Mouse (Mus musculus) CH12.LX (cell line): ENCODE results near the gene Cep63. TPM values are rescaled to one million over a fixed set of nuclear protein-coding genes. Genes with fewer than 3 reads are reported as not detected.

Source experiments
- DNase-seq: peaks from one replicate; pipeline ENCODE4 v3.0.0-alpha.2; 2013; ENCODE audit errors: extremely low read depth
- H3K27ac ChIP-seq: 2 replicates; pipeline ENCODE4 v1.5.1; 2012; ENCODE audit warnings: low read depth, mild to moderate bottlenecking, control low read depth, moderate library complexity; ENCODE audit not compliant: insufficient read depth
- H3K27me3 ChIP-seq: replicated peaks from 2 replicates; pipeline ENCODE3; 2012; ENCODE audit warnings: inconsistent platforms
- H3K36me3 ChIP-seq, 2 experiments: replicated peaks in 1 of 2; 2 replicates each; pipeline versions ENCODE3 to v1.6.1; 2012; ENCODE audit warnings: inconsistent platforms in 1 of 2, low read length in 1 of 2, mild to moderate bottlenecking in 1 of 2, mixed read lengths in 1 of 2, moderate library complexity in 1 of 2; ENCODE audit not compliant: control insufficient read depth in 1 of 2, insufficient read depth in 1 of 2
- H3K4me1 ChIP-seq, 2 experiments: 2 replicates each; pipeline ENCODE4 v1.6.1; 2012; ENCODE audit warnings: inconsistent platforms in 1 of 2, moderate library complexity in 1 of 2; ENCODE audit not compliant: insufficient read depth in 2 of 2, control insufficient read depth in 1 of 2
- H3K4me2 ChIP-seq: 2 replicates; pipeline ENCODE4 v1.6.1; 2012; ENCODE audit warnings: low read depth, mild to moderate bottlenecking, control low read depth; ENCODE audit not compliant: poor library complexity, insufficient read depth, severe bottlenecking
- H3K4me3 ChIP-seq, 3 experiments: fragments of 150-350 bp in 1 of 3; sonication (generic) in 1 of 3; replicated peaks in 1 of 3; 2 replicates each; pipeline versions ENCODE3 to v1.5.1; 2011 to 2012; ENCODE audit warnings: low read depth in 2 of 3, low read length in 2 of 3, mild to moderate bottlenecking in 2 of 3, moderate library complexity in 2 of 3, control low read depth in 1 of 3, improper control_type of control experiment in 1 of 3, inconsistent platforms in 1 of 3, mixed read lengths in 1 of 3; ENCODE audit not compliant: poor library complexity in 1 of 3
- H3K79me2 ChIP-seq: replicated peaks from 2 replicates; pipeline ENCODE4 v1.6.1; 2012; ENCODE audit warnings: mild to moderate bottlenecking, moderate library complexity; ENCODE audit not compliant: control insufficient read depth, poor library complexity, insufficient read depth, severe bottlenecking; ENCODE audit errors: extremely low read depth
- H3K9ac ChIP-seq: 2 replicates; pipeline ENCODE4 v1.6.1; 2012; ENCODE audit warnings: low read depth, mild to moderate bottlenecking, control low read depth, moderate library complexity; ENCODE audit not compliant: insufficient read depth
- H3K9me3 ChIP-seq: replicated peaks from 2 replicates; pipeline ENCODE3; 2012; ENCODE audit warnings: low read length, inconsistent platforms, mixed read lengths
- BHLHE40 ChIP-seq: IDR thresholded peaks from 2 replicates; pipeline ENCODE4 v1.6.1; 2011; ENCODE audit warnings: mild to moderate bottlenecking, low read depth, low read length, improper control_type of control experiment
- CTCF ChIP-seq, 2 experiments: IDR thresholded peaks in 1 of 2; conservative IDR thresholded peaks in 1 of 2; 2 replicates each; pipeline ENCODE4 v1.5.1; 2011 to 2012; ENCODE audit warnings: low read depth in 2 of 2, low read length in 2 of 2, improper control_type of control experiment in 1 of 2, inconsistent platforms in 1 of 2, mild to moderate bottlenecking in 1 of 2, moderate library complexity in 1 of 2
- ETS1 ChIP-seq: conservative IDR thresholded peaks from 2 replicates; pipeline ENCODE4 v1.6.1; 2012; ENCODE audit warnings: low read depth, mild to moderate bottlenecking, inconsistent platforms, low read length, improper control_type of control experiment, moderate library complexity
- MAFK ChIP-seq: IDR thresholded peaks from 2 replicates; pipeline ENCODE4 v1.6.1; 2011; ENCODE audit warnings: low read length, improper control_type of control experiment; ENCODE audit not compliant: insufficient replicate concordance
- MAX ChIP-seq: IDR thresholded peaks from 2 replicates; pipeline ENCODE4 v1.6.1; 2011; ENCODE audit warnings: low read length, improper control_type of control experiment
- MAZ ChIP-seq: IDR thresholded peaks from 2 replicates; pipeline ENCODE4 v1.6.1; 2012; ENCODE audit warnings: low read depth, mild to moderate bottlenecking, inconsistent platforms, low read length, improper control_type of control experiment, moderate library complexity
- MXI1 ChIP-seq: IDR thresholded peaks from 2 replicates; pipeline ENCODE4 v1.6.1; 2011; ENCODE audit warnings: mild to moderate bottlenecking, low read depth, low read length, improper control_type of control experiment
- NRF1 ChIP-seq: IDR thresholded peaks from 2 replicates; pipeline ENCODE4 v1.6.1; 2014; ENCODE audit warnings: low read depth, mild to moderate bottlenecking, inconsistent platforms, low read length, improper control_type of control experiment, moderate library complexity
- PAX5 ChIP-seq: IDR thresholded peaks from 2 replicates; pipeline ENCODE4 v1.6.1; 2012; ENCODE audit warnings: low read length, inconsistent platforms, mixed read lengths
- POLR2AphosphoS2 ChIP-seq: IDR thresholded peaks from 2 replicates; pipeline ENCODE4 v1.6.1; 2011; ENCODE audit warnings: low read depth, low read length, improper control_type of control experiment
- ZC3H11A ChIP-seq: IDR thresholded peaks from 2 replicates; pipeline ENCODE4 v1.6.1; 2012; ENCODE audit warnings: low read depth, mild to moderate bottlenecking, inconsistent platforms, low read length, improper control_type of control experiment
- ZMIZ1 ChIP-seq: IDR thresholded peaks from 2 replicates; pipeline ENCODE4 v1.6.1; 2012; ENCODE audit warnings: low read depth, mild to moderate bottlenecking, inconsistent platforms, low read length, improper control_type of control experiment
- dilution Hi-C: fragments of 300-500 bp; cut with MboI; formaldehyde crosslinking; loops from 2 replicates; pipeline ENCODE4 v1.14.3; 2020; ENCODE audit warnings: low sequenced_read_pairs; ENCODE audit not compliant: extremely low pct_unique_long_range_greater_than_20kb, extremely low pct_ligation_motif_present
- in situ Hi-C: fragments of 300-500 bp; cut with MboI; formaldehyde crosslinking; loops from 3 replicates; pipeline ENCODE4 v1.14.3; 2019; ENCODE audit warnings: low sequenced_read_pairs, low pct_ligation_motif_present, low pct_unique_long_range_greater_than_20kb, mixed read lengths
- polyA plus RNA-seq: library from polyadenylated mRNA; unstranded; fragments of >175 nt; gene quantifications from 2 replicates; pipeline ENCODE4 v1.2.1, GENCODE M21; 2012; ENCODE audit warnings: low read depth; ENCODE audit not compliant: insufficient read length
- total RNA-seq, 2 experiments: library from RNA; depleted of rRNA; stranded (reverse); fragments of 300-350 nt in 1 of 2; fragments of >200 nt in 1 of 2; gene quantifications; 2 replicates each; pipeline ENCODE4 v1.2.3; 2012 to 2014

Gene Cep63
- total and polyA plus RNA-seq, 3 experiments = 18.7 to 45.6 (median 27.3) TPM

GRCm38 (mm10) chr9:102542540-102542939, 83.8 kb downstream of the Cep63 start:
- Histone ChIP-seq H3K27ac (no peak overlapping the region), H3K36me3 (no peaks in the 10 kb centered on the region), H3K9ac (no peak overlapping the region), H3K4me2 (no peak overlapping the region), H3K4me3 (no peak overlapping the region), H3K79me2 (no peaks in the 10 kb centered on the region), H3K4me1 (peaks cover 2 to 27% of the 10 kb centered on the region in 2 experiments; a peak in 3 of 4 replicates)
- DNase-seq = peak; percentile 15
- in situ Hi-C loops = loop anchor here (25.0 kb wide), 1 partner anchor 1230 kb away; no protein-coding TSS in a partner anchor
- TF ChIP-seq ETS1 (peak; percentile 52; the same call in 1 of the 2 replicates), MAX (peak; percentile 14; the same call in 1 of the 2 replicates), POLR2AphosphoS2 (no peak)
- TF ChIP-seq, all 38 proteins: peak for 2
- dilution Hi-C loops = no loop called here
- Histone ChIP-seq H3K9me3 (peaks cover 21% of the 10 kb centered on the region), H3K27me3 (peaks cover 37% of the 10 kb centered on the region)

- Histone ChIP-seq H3K9me3 (peaks cover 30% of the 10 kb centered on the region), H3K79me2 (no peaks in the 10 kb centered on the region), H3K4me2 (no peak overlapping the region), H3K27ac (no peak overlapping the region), H3K9ac (no peak overlapping the region), H3K36me3 (no peaks in the 10 kb centered on the region), H3K4me3 (no peak overlapping the region), H3K27me3 (peaks cover 29% of the 10 kb centered on the region), H3K4me1 (peaks cover 2 to 27% of the 10 kb centered on the region in 2 experiments; a peak in 3 of 4 replicates)
- DNase-seq = peak; percentile 44
- in situ Hi-C loops = loop anchor here (25.0 kb wide), 1 partner anchor 1229 kb away; no protein-coding TSS in a partner anchor
- peak; percentile 78 for TF ChIP-seq BHLHE40
- 0 out of 2 replicates have a peak, but pooled peaks have one; percentile 19 for TF ChIP-seq MAFK
- TF ChIP-seq POLR2AphosphoS2 = no peak
- no peak for TF ChIP-seq MXI1
- no peak for TF ChIP-seq ZMIZ1
- dilution Hi-C loops = no loop called here
Observed at GRCm38 (mm10) chr9:102541666-102542065, 84.7 kb downstream of the Cep63 start.

DNA sequence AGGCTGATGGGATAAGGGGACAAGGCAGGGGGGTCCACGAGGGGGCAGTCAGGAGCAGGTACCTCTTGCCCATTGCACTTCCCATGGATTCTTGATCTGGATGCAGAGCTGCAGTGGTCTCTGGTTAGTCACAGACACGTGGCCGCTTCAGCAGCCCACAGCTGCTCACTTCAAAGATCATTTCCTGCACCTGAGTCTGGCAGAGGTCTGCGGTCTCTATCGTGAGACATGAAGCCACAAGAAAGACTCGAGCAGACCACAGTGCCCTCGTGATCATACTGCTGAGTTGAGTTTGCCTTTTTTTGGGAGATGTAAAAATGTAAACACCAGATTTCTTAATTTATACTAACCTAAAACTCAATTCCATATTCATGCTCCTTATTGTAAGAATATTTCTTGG, 86.6 kb downstream of the Cep63 start:
- Histone ChIP-seq H3K9ac (no peak overlapping the region), H3K36me3 (no peaks in the 10 kb centered on the region), H3K79me2 (no peaks in the 10 kb centered on the region), H3K27me3 (peaks cover 21% of the 10 kb centered on the region), H3K27ac (no peak overlapping the region), H3K4me1 (peaks cover 2 to 27% of the 10 kb centered on the region in 2 experiments; a peak in 3 of 4 replicates), H3K4me2 (no peak overlapping the region), H3K4me3 (no peak overlapping the region), H3K9me3 (peaks cover 43% of the 10 kb centered on the region)
- in situ Hi-C loops (loop anchor here (25.0 kb wide), 1 partner anchor 1227 kb away; no protein-coding TSS in a partner anchor), dilution Hi-C loops (no loop called here)
- DNase-seq = peak; percentile 52
- TF ChIP-seq ZC3H11A (no peak), MXI1 (no peak), BHLHE40 (peak; percentile 87), PAX5 (no peak), CTCF (conservative IDR thresholded peaks at IDR 0.05 in 1 of 2, IDR thresholded peaks at IDR 0.05 in 1 of 2; ENCODE audit: low read depth in 2 of 2, low read length in 2 of 2) (no peak), MAZ (no peak), ETS1 (peak; percentile 66), POLR2AphosphoS2 (no peak), NRF1 (no peak)
